Mouse (Mus musculus) kidney, postnatal 0 days (tissue): ENCODE results near the gene Npcd. TPM values are rescaled to one million over a fixed set of nuclear protein-coding genes. Genes with fewer than 3 reads are reported as not detected.
A peak's percentile ranks its signal among the peaks of the same experiment; 100 is the strongest.

Source experiments
- ATAC-seq: fragments of 200-750 bp; cut with Nextera tagmentation; replicated peaks from 2 replicates; pipeline ENCODE4 v1.8.0; 2017; ENCODE audit warnings: low read depth, moderate number of reproducible peaks, moderate TSS enrichment, moderate library complexity; ENCODE audit not compliant: low FRiP score
- DNase-seq: peaks from one replicate; pipeline ENCODE4 v3.0.0-alpha.2; 2016; ENCODE audit warnings: low spot score
- H3K27ac ChIP-seq: fragments of 300-500 bp; sonication (generic); 2 replicates; pipeline ENCODE4 v1.5.1; 2014; ENCODE audit warnings: mild to moderate bottlenecking
- H3K27me3 ChIP-seq: fragments of 300-500 bp; sonication (generic); 2 replicates; pipeline ENCODE4 v1.6.1; 2014; ENCODE audit warnings: low read length, mixed read lengths; ENCODE audit not compliant: insufficient read depth
- H3K36me3 ChIP-seq: fragments of 300-500 bp; sonication (generic); 2 replicates; pipeline ENCODE4 v1.6.1; 2014; ENCODE audit warnings: low read length, mixed read lengths; ENCODE audit not compliant: insufficient read depth
- H3K4me1 ChIP-seq: fragments of 300-500 bp; sonication (generic); replicated peaks from 2 replicates; pipeline ENCODE4 v1.6.1; 2014; ENCODE audit warnings: antibody characterized with exemption, low read length, mixed read lengths; ENCODE audit not compliant: insufficient read depth
- H3K4me2 ChIP-seq: fragments of 300-500 bp; sonication (generic); 2 replicates; pipeline ENCODE4 v1.6.1; 2014; ENCODE audit warnings: mild to moderate bottlenecking, low read length, moderate library complexity, mixed read lengths
- H3K4me3 ChIP-seq: fragments of 300-500 bp; sonication (generic); replicated peaks from 2 replicates; pipeline ENCODE4 v1.5.1; 2014; ENCODE audit warnings: low read depth, low read length
- H3K9ac ChIP-seq: fragments of 300-500 bp; sonication (generic); 2 replicates; pipeline ENCODE4 v1.6.1; 2014; ENCODE audit warnings: low read depth, low read length
- H3K9me3 ChIP-seq: fragments of 300-500 bp; sonication (generic); replicated peaks from 2 replicates; pipeline ENCODE4 v1.6.1; 2016; ENCODE audit warnings: low read length, inconsistent platforms, mixed read lengths
- CTCF ChIP-seq: IDR thresholded peaks from 2 replicates; pipeline ENCODE4 v1.5.1; 2016; ENCODE audit warnings: antibody characterized with exemption, low read depth, mild to moderate bottlenecking, moderate library complexity
- WGBS: fragments of 180-500 bp; shearing (Covaris S2); extraction: QIAGEN DNeasy Blood & Tissue Kit; methylation state at CpG from one replicate; pipeline ENCODE4 v1.1.7; 2014; 5-methylcytosine and 5-hydroxymethylcytosine counted together
- polyA plus RNA-seq: library from polyadenylated mRNA; unstranded; fragments of >200 nt; fragmentation: Nextera tagmentation; extraction: Ambion mirVana; gene quantifications from 2 replicates; pipeline ENCODE4 v1.2.1, GENCODE M21; 2015

Gene Npcd
- polyA plus RNA-seq, 1 experiment from 2014 or later: 0.28 TPM

GRCm38 (mm10) chr15:79827061-79827777 is 6.8 kb downstream of the Npcd start:
- H3K27me3 ChIP-seq: no peaks in the 10 kb centered on the region
- peaks cover 32% of the 10 kb centered on the region for H3K36me3 ChIP-seq
- no peak overlapping the region for H3K9ac ChIP-seq
- no peak overlapping the region for H3K4me2 ChIP-seq
- WGBS: 88% methylated on average over 14 of the region's 14 CpGs
- ATAC-seq (no peak), DNase-seq (no peak)
- peaks cover 7% of the 10 kb centered on the region; the same call in 1 of the 2 replicates for H3K4me1 ChIP-seq
- no peaks in the 10 kb centered on the region for H3K9me3 ChIP-seq
- H3K4me3 ChIP-seq: no peak overlapping the region
- no peak overlapping the region for H3K27ac ChIP-seq
- no peak for TF ChIP-seq CTCF

GRCm38 (mm10) chr15:79826221-79826935 is 7.7 kb downstream of the Npcd start:
- no peak overlapping the region for H3K9ac ChIP-seq
- H3K4me1 ChIP-seq: peaks cover 7% of the 10 kb centered on the region; the same call in 1 of the 2 replicates
- H3K27ac ChIP-seq: no peak overlapping the region
- H3K36me3 ChIP-seq: peaks cover 32% of the 10 kb centered on the region
- no peaks in the 10 kb centered on the region for H3K27me3 ChIP-seq
- no peaks in the 10 kb centered on the region for H3K9me3 ChIP-seq
- DNase-seq (no peak), ATAC-seq (no peak)
- H3K4me2 ChIP-seq: no peak overlapping the region
- no peak overlapping the region for H3K4me3 ChIP-seq
- no peak for TF ChIP-seq CTCF
- WGBS: 83% methylated on average over 9 of the region's 9 CpGs

GRCm38 (mm10) chr15:79825146-79825825 is 8.8 kb downstream of the Npcd start:
- Histone ChIP-seq H3K9ac (no peak overlapping the region), H3K4me3 (no peak overlapping the region), H3K27me3 (no peaks in the 10 kb centered on the region), H3K4me1 (peaks cover 7% of the 10 kb centered on the region; the same call in 1 of the 2 replicates), H3K27ac (no peak overlapping the region), H3K36me3 (peaks cover 32% of the 10 kb centered on the region), H3K9me3 (no peaks in the 10 kb centered on the region), H3K4me2 (no peak overlapping the region)
- WGBS: 69% methylated on average over 14 of the region's 14 CpGs
- ATAC-seq: no peak
- TF ChIP-seq CTCF: peak; percentile 65
- peak; percentile 49 for DNase-seq

GRCm38 (mm10) chr15:79823588-79824280 is 10.3 kb downstream of the Npcd start:
- no peak overlapping the region for H3K9ac ChIP-seq
- H3K36me3 ChIP-seq: peaks cover 32% of the 10 kb centered on the region
- no peak overlapping the region for H3K4me3 ChIP-seq
- WGBS: 62% methylated on average over 19 of the region's 19 CpGs
- ATAC-seq (no peak), DNase-seq (peak; percentile 58)
- peak; percentile 13; the same call in 1 of the 2 replicates for TF ChIP-seq CTCF
- no peak overlapping the region for H3K4me2 ChIP-seq
- 0 out of 2 replicates have a peak, but pooled peaks cover 4% of the 10 kb centered on the region for H3K4me1 ChIP-seq
- H3K27me3 ChIP-seq: no peaks in the 10 kb centered on the region
- no peak overlapping the region for H3K27ac ChIP-seq
- H3K9me3 ChIP-seq: no peaks in the 10 kb centered on the region

- H3K36me3 ChIP-seq: peaks cover 21% of the 10 kb centered on the region
- no peak overlapping the region for H3K4me3 ChIP-seq
- ATAC-seq: no peak; the same call in 1 of the 2 replicates
- H3K4me1 ChIP-seq: no peaks in the 10 kb centered on the region
- H3K27me3 ChIP-seq: no peaks in the 10 kb centered on the region
- no peak overlapping the region for H3K9ac ChIP-seq
- H3K9me3 ChIP-seq: no peaks in the 10 kb centered on the region
- no peak for DNase-seq
- H3K4me2 ChIP-seq: no peak overlapping the region
- no peak overlapping the region for H3K27ac ChIP-seq
- WGBS: 45% methylated on average over 13 of the region's 13 CpGs
- no peak for TF ChIP-seq CTCF
Measured at GRCm38 (mm10) chr15:79822265-79823199, 11.5 kb downstream of the Npcd start.
